Mouse (Mus musculus) cortical plate, adult 2 months (tissue): Measurements from ENCODE around the gene Gm42742. TPM values are rescaled to one million over a fixed set of nuclear protein-coding genes. Genes with fewer than 3 reads are reported as not detected.
A peak's percentile ranks its signal among the peaks of the same experiment; 100 is the strongest.

ENCODE experiments used
- H3K27ac ChIP-seq: fragments of 200-500 bp; 2 replicates; pipeline ENCODE4 v1.5.1; 2012; ENCODE audit warnings: low read length, control low read depth, inconsistent platforms; ENCODE audit not compliant: insufficient read depth
- H3K4me1 ChIP-seq: fragments of 200-500 bp; 2 replicates; pipeline ENCODE4 v1.6.1; 2011; ENCODE audit warnings: low read length; ENCODE audit not compliant: control insufficient read depth, insufficient read depth
- H3K4me3 ChIP-seq: fragments of 200-500 bp; 2 replicates; pipeline ENCODE4 v1.5.1; 2011; ENCODE audit warnings: mild to moderate bottlenecking, low read length, control low read depth; ENCODE audit not compliant: insufficient read depth
- CTCF ChIP-seq: fragments of 200-500 bp; IDR thresholded peaks from 2 replicates; pipeline ENCODE4 v1.5.1; 2011; ENCODE audit warnings: mild to moderate bottlenecking, control low read depth, low read length; ENCODE audit not compliant: insufficient read depth; ENCODE audit errors: extremely low read depth
- POLR2A ChIP-seq: fragments of 200-500 bp; IDR thresholded peaks from 2 replicates; pipeline ENCODE4 v1.6.1; 2011; ENCODE audit warnings: mild to moderate bottlenecking, low read length, control low read depth; ENCODE audit not compliant: insufficient read depth; ENCODE audit errors: extremely low read depth
- polyA plus RNA-seq: library from polyadenylated mRNA; depleted of rRNA; stranded (reverse); fragments of >200 nt; gene quantifications from 2 replicates; pipeline ENCODE4 v1.2.3, GENCODE M21; 2012; rRNA removed

Gm42742 gene
- 97.1 and 109 TPM in 2 replicates for polyA plus RNA-seq

GRCm38 (mm10) chr7:127020901-127021562 is at the start of gene Gm42742, which contains the start of gene Prrt2:
TSS of gene Gm42742 (minus strand) at chr7:127021097.
TSS of gene Prrt2 (minus strand) at chr7:127021211.
- Histone ChIP-seq H3K27ac (peak within 1 kb of the TSS; percentile 76), H3K4me1 (peaks cover 11% of the 10 kb centered on the region), H3K4me3 (peak within 1 kb of the TSS; percentile 85)
- TF ChIP-seq POLR2A (peak; percentile 75; the same call in 1 of the 2 replicates), CTCF (no peak)

- Histone ChIP-seq H3K4me3 (no peak overlapping the region), H3K27ac (no peak overlapping the region), H3K4me1 (no peaks in the 10 kb centered on the region)
- TF ChIP-seq CTCF, result no peak
Observed at GRCm38 (mm10) chr7:127066317-127066716, 45.4 kb upstream of the Gm42742 start.

GRCm38 (mm10) chr7:127065538-127065937 is 44.6 kb upstream of the Gm42742 start:
- H3K27ac ChIP-seq, result no peak overlapping the region
- TF ChIP-seq CTCF (no peak), POLR2A (no peak)
- H3K4me1 ChIP-seq, result no peaks in the 10 kb centered on the region
- H3K4me3 ChIP-seq, result no peak overlapping the region

GRCm38 (mm10) chr7:127055026-127055585 is 34.2 kb upstream of the Gm42742 start:
- TF ChIP-seq CTCF (no peak), POLR2A (no peak)
- Histone ChIP-seq H3K4me3 (no peak overlapping the region), H3K4me1 (no peaks in the 10 kb centered on the region), H3K27ac (no peak overlapping the region)

GRCm38 (mm10) chr7:127041851-127042672 is 21.2 kb upstream of the Gm42742 start, which contains the start of gene Kif22:
TSS of gene Kif22 (minus strand) at chr7:127042471.
- peak; percentile 61 for TF ChIP-seq POLR2A
- no peak for TF ChIP-seq CTCF
- peak within 1 kb of the TSS; percentile 45 for H3K4me3 ChIP-seq
- H3K4me1 ChIP-seq, result no peaks in the 10 kb centered on the region
- no peak within 1 kb of the TSS for H3K27ac ChIP-seq

GRCm38 (mm10) chr7:127031244-127031643 is 10.3 kb upstream of the Gm42742 start:
- Histone ChIP-seq H3K27ac (no peak overlapping the region), H3K4me3 (no peak overlapping the region), H3K4me1 (no peaks in the 10 kb centered on the region; the same call in 1 of the 2 replicates)
- TF ChIP-seq POLR2A (no peak), CTCF (no peak)

- Histone ChIP-seq H3K4me3 (no peak overlapping the region), H3K4me1 (no peaks in the 10 kb centered on the region; the same call in 1 of the 2 replicates), H3K27ac (no peak overlapping the region)
- TF ChIP-seq CTCF (no peak), POLR2A (no peak)
Observed at GRCm38 (mm10) chr7:127030172-127030571, 9.3 kb upstream of the Gm42742 start.

GRCm38 (mm10) chr7:127027885-127028284 is 7.0 kb upstream of the Gm42742 start:
- peak overlapping the region; percentile 60 for H3K4me3 ChIP-seq
- TF ChIP-seq CTCF, result no peak
- no peak for TF ChIP-seq POLR2A
- H3K4me1 ChIP-seq, result peaks cover 8% of the 10 kb centered on the region
- peak overlapping the region; percentile 88 for H3K27ac ChIP-seq

GRCm38 (mm10) chr7:127026984-127027726 is 6.3 kb upstream of the Gm42742 start, which contains the start of gene Maz:
TSS of gene Maz (minus strand) at chr7:127027037.
- peak within 1 kb of the TSS; percentile 60 for H3K4me3 ChIP-seq
- H3K27ac ChIP-seq, result peak within 1 kb of the TSS; percentile 99
- H3K4me1 ChIP-seq, result peaks cover 8% of the 10 kb centered on the region
- TF ChIP-seq CTCF, result no peak
- peak; percentile 77; the same call in 1 of the 2 replicates for TF ChIP-seq POLR2A
